Mouse (Mus musculus): ENCODE measurements around the gene Mymk.
A peak's percentile ranks its signal among the peaks of the same experiment; 100 is the strongest.

DNA sequence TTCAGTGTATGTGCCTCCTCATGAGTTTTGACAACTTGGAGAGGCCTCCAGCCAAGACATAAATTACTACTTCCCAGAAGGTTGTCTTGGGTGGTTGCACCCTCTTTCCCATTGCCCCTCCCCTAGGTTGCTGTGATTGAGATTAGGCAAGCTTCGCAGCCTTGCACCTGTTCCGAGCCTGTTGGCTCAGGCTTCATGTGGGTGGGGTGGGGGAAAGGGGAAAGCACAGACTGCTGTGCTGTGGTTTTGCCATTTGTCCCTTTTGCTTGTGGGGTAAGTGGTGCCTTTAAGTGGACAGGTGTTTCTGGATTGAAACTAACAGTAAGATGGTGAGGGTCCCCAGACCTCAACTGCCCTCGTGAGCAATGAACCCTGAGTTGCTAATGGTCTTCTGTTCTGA lies 36.0 kb downstream of the Mymk start:
- TF ChIP-seq MAX (IDR thresholded peaks at IDR 0.05; ENCODE audit: low read depth): no peak
- TF ChIP-seq POLR2A (IDR thresholded peaks at IDR 0.05; ENCODE audit: insufficient read length, low read depth): no peak
- TF ChIP-seq MYOD1 (IDR thresholded peaks at IDR 0.05; ENCODE audit: control insufficient read depth in 1 of 3, insufficient read length in 2 of 3, low read depth in 2 of 3): peak; percentile 93 to 99 (median 94)
- TF ChIP-seq USF1 (IDR thresholded peaks at IDR 0.05; ENCODE audit: low read depth): no peak
- peak; percentile 67; the same call in 1 of the 2 replicates for TF ChIP-seq CEBPB (IDR thresholded peaks at IDR 0.05; ENCODE audit: insufficient read depth, poor library complexity, severe bottlenecking)
- TF ChIP-seq MYOG (IDR thresholded peaks at IDR 0.05; ENCODE audit: control insufficient read depth in 1 of 3, insufficient read depth in 1 of 3, insufficient read length in 2 of 3, low read depth in 2 of 3): peak; percentile 86 to 100 (median 96)
- no peak for TF ChIP-seq POLR2AphosphoS2 (IDR thresholded peaks at IDR 0.05; ENCODE audit: insufficient read length, low read depth)
- TF ChIP-seq TCF12 (IDR thresholded peaks at IDR 0.05; ENCODE audit: insufficient read depth, poor library complexity, severe bottlenecking): peak; percentile 96
- no peak for TF ChIP-seq E2F4 (IDR thresholded peaks at IDR 0.05; ENCODE audit: insufficient read depth)
- no peak for TF ChIP-seq SRF (IDR thresholded peaks at IDR 0.05; ENCODE audit: control insufficient read depth, insufficient read length, low read depth)
